Mouse (Mus musculus) kidney, embryonic 16.5 days (tissue): ENCODE data around the gene Gpx3. TPM values are rescaled to one million over a fixed set of nuclear protein-coding genes. Genes with fewer than 3 reads are reported as not detected.

Experiments
- polyA plus RNA-seq: library from polyadenylated mRNA; unstranded; fragments of >200 nt; fragmentation: Nextera tagmentation; extraction: Ambion mirVana; gene quantifications from 2 replicates; pipeline ENCODE4 v1.2.1, GENCODE M21; 2015

The Gpx3 gene
- polyA plus RNA-seq, 1 experiment from 2014 or later = 297 TPM

Other genes with a start within 250 kb of the Gpx3 start
- gene Cdc42se2, start 114.8 kb upstream of the Gpx3 start, polyA plus RNA-seq = 98.6 and 103 TPM in 2 replicates
- 6.3 and 9.2 TPM in 2 replicates for gene Lyrm7, start 41.5 kb upstream of the Gpx3 start, polyA plus RNA-seq
- gene Hint1, start 36.1 kb upstream of the Gpx3 start, polyA plus RNA-seq = 540 and 595 TPM in 2 replicates
- 20.2 and 22.0 TPM in 2 replicates for gene Tnip1, start 60.5 kb downstream of the Gpx3 start, polyA plus RNA-seq
- 239 and 266 TPM in 2 replicates for gene Anxa6, start 131.0 kb downstream of the Gpx3 start, polyA plus RNA-seq
- gene Ccdc69, start 175.7 kb downstream of the Gpx3 start, polyA plus RNA-seq = 3.0 and 3.6 TPM in 2 replicates
- gene Gm2a, start 195.7 kb downstream of the Gpx3 start, polyA plus RNA-seq = 38.0 and 39.7 TPM in 2 replicates
- gene Slc36a3, start 249.3 kb downstream of the Gpx3 start, polyA plus RNA-seq = not detected in 2 replicates